In genomic region chr16:93807961-93808554, GRCm38 (mm10) we compare ENCODE assay signal across 8 mouse cellular contexts. TPM values are rescaled to one million over a fixed set of nuclear protein-coding genes. Genes with fewer than 3 reads are reported as not detected.
DNase-seq lines count a peak whose midpoint lies in the region; ATAC-seq and TF ChIP-seq lines count a peak whose summit lies in the region.

No protein-coding gene starts in this region.

- no peaks in the 10 kb centered on the region for H3K27me3 ChIP-seq in lung, embryonic 14.5 days (ENCODE audit: insufficient read depth, low read length)
- H3K27me3 ChIP-seq in embryonic facial prominence, embryonic 12.5 days, result no peaks in the 10 kb centered on the region

- peak; percentile 85 for DNase-seq in lung, embryonic 14.5 days
- no peak for DNase-seq in lung, adult 2 months
- peak; percentile 76 for DNase-seq in heart, postnatal 10 days
- peak; percentile 78 to 84 for DNase-seq in kidney, postnatal 4 days
- peak; percentile 36 for DNase-seq in ovary, postnatal 14 days (ENCODE audit: low spot score)
- DNase-seq in frontal cortex, postnatal 14 days (ENCODE audit: low spot score in 2 of 2), result no peak
- DNase-seq in cerebellum, postnatal 4 days (ENCODE audit: low spot score in 2 of 2), result no peak

- no peak overlapping the region for H3K9ac ChIP-seq in lung, embryonic 14.5 days
- H3K9ac ChIP-seq in embryonic facial prominence, embryonic 12.5 days, result no peak overlapping the region

- H3K27ac ChIP-seq in lung, embryonic 14.5 days (ENCODE audit: low read depth), result peak overlapping the region; percentile 83
- H3K27ac ChIP-seq in embryonic facial prominence, embryonic 12.5 days, result peak overlapping the region; percentile 77

- 0 out of 2 replicates have a peak, but pooled peaks cover 4% of the 10 kb centered on the region for H3K36me3 ChIP-seq in lung, embryonic 14.5 days (ENCODE audit: insufficient read depth)
- H3K36me3 ChIP-seq in embryonic facial prominence, embryonic 12.5 days, result peaks cover 14% of the 10 kb centered on the region

- 14% methylated on average over 8 of the region's 8 CpGs for WGBS in lung, embryonic 14.5 days
- 25% methylated on average over 8 of the region's 8 CpGs for WGBS in lung, adult 2 months
- WGBS in embryonic facial prominence, embryonic 12.5 days, result 9% methylated on average over 8 of the region's 8 CpGs

- no peaks in the 10 kb centered on the region for H3K9me3 ChIP-seq in lung, embryonic 14.5 days (ENCODE audit: low read depth, low read length)
- H3K9me3 ChIP-seq in embryonic facial prominence, embryonic 12.5 days, result peaks cover 9% of the 10 kb centered on the region

- H3K4me2 ChIP-seq in lung, embryonic 14.5 days, result no peak overlapping the region
- H3K4me2 ChIP-seq in embryonic facial prominence, embryonic 12.5 days (replicated peaks), result 0 out of 2 replicates have a peak overlapping the region, but pooled peaks have one; percentile 7

- no peak for TF ChIP-seq POLR2A in lung, adult 2 months (IDR thresholded peaks at IDR 0.05; ENCODE audit: borderline replicate concordance, extremely low read depth, low read depth, low read length)

- no peak for TF ChIP-seq CTCF in lung, embryonic 14.5 days (IDR thresholded peaks at IDR 0.05; ENCODE audit: low read depth)
- no peak for TF ChIP-seq CTCF in lung, adult 2 months (IDR thresholded peaks at IDR 0.05; ENCODE audit: insufficient read depth, low read length)

- H3K4me1 ChIP-seq in lung, embryonic 14.5 days (ENCODE audit: insufficient read depth), result peaks cover 23% of the 10 kb centered on the region
- peaks cover 8% of the 10 kb centered on the region for H3K4me1 ChIP-seq in lung, adult 2 months (ENCODE audit: control insufficient read depth, insufficient read depth, low read length)
- peaks cover 33% of the 10 kb centered on the region for H3K4me1 ChIP-seq in embryonic facial prominence, embryonic 12.5 days

- peak; percentile 82 for ATAC-seq in lung, embryonic 14.5 days (ENCODE audit: insufficient read depth)
- ATAC-seq in embryonic facial prominence, embryonic 12.5 days (ENCODE audit: insufficient number of reproducible peaks, insufficient read depth, low FRiP score, low TSS enrichment), result peak; percentile 24

- intact Hi-C loops in heart, postnatal 10 days (cut with DNase I), result no loop called here

- no peak overlapping the region for H3K4me3 ChIP-seq in lung, embryonic 14.5 days (ENCODE audit: low read depth, low read length)
- no peak overlapping the region for H3K4me3 ChIP-seq in lung, adult 2 months (replicated peaks; ENCODE audit: extremely low read depth, low read depth, low read length)
- H3K4me3 ChIP-seq in embryonic facial prominence, embryonic 12.5 days, result no peak overlapping the region

RNA-seq across cellular contexts. Expression of gene Morc3, which starts 23.9 kb away (rescaled TPM):
- polyA plus RNA-seq in lung, embryonic 14.5 days (2014; fragmentation: Nextera tagmentation; extraction: Ambion mirVana), result 35.1 and 36.0 TPM in 2 replicates
- 6.1 and 10.7 TPM in 2 replicates for polyA plus RNA-seq in lung, adult 2 months (2012; rRNA removed)
- 36.9 and 42.3 TPM in 2 replicates for polyA plus RNA-seq in embryonic facial prominence, embryonic 12.5 days (2016; fragmentation: Nextera tagmentation; extraction: Ambion mirVana)
- total RNA-seq in heart, postnatal 10 days (2021), result 10 to 100 TPM; 21.0 to 29.1 TPM

Comparison
In these comparisons a context has a peak if more than half of its experiments do, and no peak if none do; other contexts are left out.
1. DNase-seq: peak in lung, embryonic 14.5 days (single experiment), heart, postnatal 10 days (2 of 2), kidney, postnatal 4 days (2 of 2) and ovary, postnatal 14 days (single experiment); none in lung, adult 2 months (single experiment), frontal cortex, postnatal 14 days (0 of 2) and cerebellum, postnatal 4 days (0 of 2).